Mouse (Mus musculus) G1E (cell line): ENCODE measurements at regions not wholly inside any gene's neighbourhood (a gene's known extent, or its start where the extent isn't known, plus 50 kb on each side); places are given as distances from the start of the nearest gene placed in this dataset.
"Not testable (repeated sequence)": the region's sequence is repeated elsewhere in the genome, so short reads cannot be mapped to it uniquely, and the experiment has no call there.

Experiments
- ATAC-seq: 2 replicates; pipeline ENCODE4 v1.8.0; 2016; ENCODE audit warnings: mild to moderate bottlenecking; ENCODE audit not compliant: insufficient number of reproducible peaks, poor library complexity, low FRiP score, severe bottlenecking; ENCODE audit errors: extremely low read depth
- DNase-seq: peaks from one replicate; pipeline ENCODE4 v3.0.0; 2012; ENCODE audit warnings: low spot score
- H3K27me3 ChIP-seq: 2 replicates; pipeline ENCODE4 v1.6.1; 2012; ENCODE audit warnings: mild to moderate bottlenecking, low read length, inconsistent platforms; ENCODE audit not compliant: insufficient read depth
- H3K36me3 ChIP-seq: replicated peaks from 2 replicates; pipeline ENCODE3; 2012; ENCODE audit warnings: mild to moderate bottlenecking, inconsistent platforms
- H3K4me1 ChIP-seq: 2 replicates; pipeline ENCODE4 v1.6.1; 2012; ENCODE audit warnings: low read depth, low read length, inconsistent platforms, mixed read lengths; ENCODE audit not compliant: insufficient read depth
- H3K4me3 ChIP-seq: 2 replicates; pipeline ENCODE4 v1.5.1; 2012; ENCODE audit warnings: low read depth, mild to moderate bottlenecking, inconsistent platforms, low read length, moderate library complexity, mixed read lengths
- H3K9me3 ChIP-seq: replicated peaks from 2 replicates; pipeline ENCODE4 v1.6.1; 2012; ENCODE audit warnings: inconsistent platforms
- CTCF ChIP-seq: IDR thresholded peaks from 2 replicates; pipeline ENCODE4 v1.5.1; 2012; ENCODE audit warnings: low read depth, low read length, inconsistent platforms, mixed read lengths
- GATA1 ChIP-seq: IDR thresholded peaks from 2 replicates; pipeline ENCODE4 v1.6.1; 2012; ENCODE audit warnings: borderline replicate concordance, low read length, inconsistent platforms, mixed read lengths
- GATA2 ChIP-seq: IDR thresholded peaks from 2 replicates; pipeline ENCODE4 v1.6.1; 2012; ENCODE audit warnings: low read depth, low read length, inconsistent platforms, borderline replicate concordance
- POLR2AphosphoS5 ChIP-seq: IDR thresholded peaks from 2 replicates; pipeline ENCODE4 v1.6.1; 2012; ENCODE audit warnings: low read depth, low read length, inconsistent platforms; ENCODE audit not compliant: insufficient replicate concordance
- TAL1 ChIP-seq: conservative IDR thresholded peaks from 2 replicates; pipeline ENCODE4 v1.6.1; 2012; ENCODE audit warnings: low read depth, low read length, inconsistent platforms, mixed read lengths

- ATAC-seq, result no peak
- TF ChIP-seq GATA2 (no peak), CTCF (no peak), TAL1 (no peak), GATA1 (no peak), POLR2AphosphoS5 (no peak)
- H3K36me3 ChIP-seq, result no peaks in the 10 kb centered on the region
- no peaks in the 10 kb centered on the region for H3K9me3 ChIP-seq
- H3K4me3 ChIP-seq, result no peak overlapping the region
- peaks cover 6% of the 10 kb centered on the region; the same call in 1 of the 2 replicates for H3K4me1 ChIP-seq
- DNase-seq, result peak; percentile 4
- H3K27me3 ChIP-seq, result peaks cover 2% of the 10 kb centered on the region; the same call in 1 of the 2 replicates
These were observed 96.8 kb upstream of the Steap1 start for GRCm38 (mm10) chr5:5845805-5846496.

- Histone ChIP-seq H3K36me3 (no peaks in the 10 kb centered on the region), H3K9me3 (no peaks in the 10 kb centered on the region), H3K27me3 (no peaks in the 10 kb centered on the region), H3K4me1 (peaks cover 14% of the 10 kb centered on the region), H3K4me3 (no peak overlapping the region)
- no peak for TF ChIP-seq TAL1
- TF ChIP-seq GATA2, result no peak
- no peak for TF ChIP-seq POLR2AphosphoS5
- no peak for TF ChIP-seq GATA1
- no peak for TF ChIP-seq CTCF
- DNase-seq (no peak), ATAC-seq (no peak)
These were observed 95.2 kb upstream of the Steap1 start for GRCm38 (mm10) chr5:5844312-5844711.

GRCm38 (mm10) chr5:5838767-5839166 is 89.6 kb upstream of the Steap1 start:
- TF ChIP-seq GATA2, result no peak
- peak; percentile 79 for TF ChIP-seq TAL1
- no peaks in the 10 kb centered on the region for H3K36me3 ChIP-seq
- ATAC-seq (peak; percentile 96), DNase-seq (peak; percentile 29)
- H3K4me3 ChIP-seq, result no peak overlapping the region
- peaks cover 20% of the 10 kb centered on the region for H3K4me1 ChIP-seq
- H3K27me3 ChIP-seq, result no peaks in the 10 kb centered on the region
- no peaks in the 10 kb centered on the region for H3K9me3 ChIP-seq

GRCm38 (mm10) chr5:5822666-5823065 is 73.5 kb upstream of the Steap1 start:
- not testable (repeated sequence) for H3K4me1 ChIP-seq, DNase-seq, H3K4me3 ChIP-seq, H3K27me3 ChIP-seq, H3K36me3 ChIP-seq, ATAC-seq, H3K9me3 ChIP-seq
